Mouse (Mus musculus): Measurements from ENCODE around the gene Bscl2. TPM values are rescaled to one million over a fixed set of nuclear protein-coding genes. Genes with fewer than 3 reads are reported as not detected.

Gene Bscl2
- polyA plus RNA-seq, 1 experiment from 2014 or later, result 66.0 TPM

DNA sequence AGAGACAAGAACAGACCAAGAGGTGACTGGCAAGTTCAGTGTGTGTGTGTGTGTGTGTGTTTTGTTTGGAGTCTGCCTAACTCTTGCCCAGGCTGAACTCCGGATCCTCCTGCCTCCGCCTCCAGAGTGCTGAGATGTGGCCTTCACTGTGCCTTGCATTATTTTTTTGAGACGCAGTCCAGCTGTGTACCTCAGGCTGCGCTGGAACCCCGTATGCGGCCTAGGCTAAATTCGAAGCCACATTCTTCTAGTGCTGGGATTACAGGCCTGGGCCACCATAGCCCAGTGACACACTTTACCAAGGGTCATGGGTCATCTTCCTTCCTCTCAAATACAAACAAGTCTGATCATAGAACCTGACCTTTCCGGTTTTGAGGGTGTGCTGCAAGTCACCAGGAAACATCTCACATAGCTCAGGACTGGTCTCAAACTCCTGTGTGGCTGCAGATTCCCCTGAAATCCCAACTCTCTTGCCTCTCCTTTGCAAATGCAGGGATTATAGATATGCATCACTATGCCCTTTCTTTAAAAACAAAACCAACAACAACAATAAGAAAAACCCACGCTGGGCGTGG is 35.1 kb downstream of the Bscl2 start:
- no peaks in the 10 kb centered on the region for H3K27me3 ChIP-seq (replicated peaks; ENCODE audit: control insufficient read depth, insufficient read depth, low read length)
- H3K36me3 ChIP-seq (ENCODE audit: control insufficient read depth, insufficient read depth, low read length), result peaks cover 38% of the 10 kb centered on the region
- H3K4me2 ChIP-seq (ENCODE audit: low read length), result peak overlapping the region; percentile 95
- DNase-seq (ENCODE audit: low spot score) (no peak), ATAC-seq (no peak)
- peaks cover 7% of the 10 kb centered on the region for H3K4me1 ChIP-seq (ENCODE audit: control insufficient read depth, insufficient read depth, low read length)
- H3K9ac ChIP-seq (ENCODE audit: low read length), result peak overlapping the region; percentile 95
- H3K9me3 ChIP-seq (replicated peaks; ENCODE audit: control insufficient read depth, low read length), result no peaks in the 10 kb centered on the region
- WGBS, result 82% methylated on average over 10 of the region's 10 CpGs
- H3K27ac ChIP-seq (ENCODE audit: low read depth, low read length), result no peak overlapping the region
- peak overlapping the region; percentile 96 for H3K4me3 ChIP-seq (ENCODE audit: low read depth, low read length)

GRCm38 (mm10) chr19:8875031-8875430 is 37.8 kb downstream of the Bscl2 start:
- WGBS, result 94% methylated on average over 7 of the region's 7 CpGs
- DNase-seq (ENCODE audit: low spot score) (no peak), ATAC-seq (no peak)
- Histone ChIP-seq H3K4me1 (ENCODE audit: control insufficient read depth, insufficient read depth, low read length) (peaks cover 7% of the 10 kb centered on the region), H3K9ac (ENCODE audit: low read length) (no peak overlapping the region), H3K27me3 (replicated peaks; ENCODE audit: control insufficient read depth, insufficient read depth, low read length) (no peaks in the 10 kb centered on the region), H3K36me3 (ENCODE audit: control insufficient read depth, insufficient read depth, low read length) (peaks cover 48% of the 10 kb centered on the region), H3K4me2 (ENCODE audit: low read length) (no peak overlapping the region), H3K27ac (ENCODE audit: low read depth, low read length) (no peak overlapping the region), H3K4me3 (ENCODE audit: low read depth, low read length) (no peak overlapping the region), H3K9me3 (replicated peaks; ENCODE audit: control insufficient read depth, low read length) (no peaks in the 10 kb centered on the region)

DNA sequence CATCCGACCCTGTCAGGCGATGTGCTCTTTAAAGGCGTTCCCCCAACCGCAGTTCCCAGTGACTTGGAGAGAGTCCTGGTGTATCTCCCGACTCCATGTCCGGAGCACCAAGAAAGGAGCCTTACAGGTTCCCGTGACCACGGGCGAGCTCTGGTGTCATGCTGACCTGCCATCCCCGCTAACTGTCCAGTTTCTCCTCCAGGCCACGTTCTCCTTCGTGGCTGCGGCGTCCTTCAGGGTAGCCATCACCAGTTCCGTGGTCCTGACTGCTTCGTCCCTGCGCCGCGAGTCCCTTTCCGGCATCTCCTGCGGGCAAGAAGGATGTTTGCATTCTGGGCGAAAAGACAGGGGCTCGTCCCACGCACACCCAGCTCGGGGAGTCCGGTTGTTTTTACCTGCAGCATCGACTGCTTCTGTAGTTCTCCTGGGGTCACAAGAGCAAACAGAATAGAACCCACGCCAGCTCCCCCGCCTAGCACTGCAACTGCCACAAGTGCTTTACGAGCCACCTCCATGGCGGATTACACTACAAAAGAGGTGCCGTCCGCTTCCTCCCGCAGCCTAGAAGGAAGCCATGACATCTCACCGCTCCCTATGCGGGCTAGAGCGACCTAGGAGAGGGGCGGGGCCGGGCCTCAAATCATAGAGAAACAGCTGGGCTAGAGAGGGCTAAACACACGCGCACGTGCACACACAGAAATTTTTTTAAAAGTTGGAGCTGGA is 43.2 kb downstream of the Bscl2 start, which contains the start of gene Uqcc3:
Gene Uqcc3, minus strand, starts transcription at position 613 of the 723 bp plus-strand sequence.
- peak within 1 kb of the TSS; percentile 67 for H3K4me3 ChIP-seq (ENCODE audit: low read depth, low read length)
- ATAC-seq, result peak; percentile 98
- H3K4me2 ChIP-seq (ENCODE audit: low read length), result peak within 1 kb of the TSS; percentile 94
- H3K9me3 ChIP-seq (replicated peaks; ENCODE audit: control insufficient read depth, low read length), result no peaks in the 10 kb centered on the region
- peak; percentile 92 for DNase-seq (ENCODE audit: low spot score)
- under 1% methylated on average over 42 of the region's 42 CpGs for WGBS
- no peaks in the 10 kb centered on the region for H3K27me3 ChIP-seq (replicated peaks; ENCODE audit: control insufficient read depth, insufficient read depth, low read length)
- H3K4me1 ChIP-seq (ENCODE audit: control insufficient read depth, insufficient read depth, low read length), result 0 out of 2 replicates have a peak, but pooled peaks cover 3% of the 10 kb centered on the region
- H3K27ac ChIP-seq (ENCODE audit: low read depth, low read length), result peak within 1 kb of the TSS; percentile 61
- peak within 1 kb of the TSS; percentile 83 for H3K9ac ChIP-seq (ENCODE audit: low read length)
- H3K36me3 ChIP-seq (ENCODE audit: control insufficient read depth, insufficient read depth, low read length), result peaks cover 25% of the 10 kb centered on the region

- ATAC-seq (no peak), DNase-seq (ENCODE audit: low spot score) (no peak)
- H3K36me3 ChIP-seq (ENCODE audit: control insufficient read depth, insufficient read depth, low read length), result peaks cover 22% of the 10 kb centered on the region
- H3K9me3 ChIP-seq (replicated peaks; ENCODE audit: control insufficient read depth, low read length), result no peaks in the 10 kb centered on the region
- H3K27me3 ChIP-seq (replicated peaks; ENCODE audit: control insufficient read depth, insufficient read depth, low read length), result no peaks in the 10 kb centered on the region
- H3K4me2 ChIP-seq (ENCODE audit: low read length), result peak overlapping the region; percentile 94
- H3K4me3 ChIP-seq (ENCODE audit: low read depth, low read length), result peak overlapping the region; percentile 67
- WGBS, result 20% methylated on average over 3 of the region's 3 CpGs
- H3K9ac ChIP-seq (ENCODE audit: low read length), result peak overlapping the region; percentile 83
- H3K27ac ChIP-seq (ENCODE audit: low read depth, low read length), result no peak overlapping the region
- H3K4me1 ChIP-seq (ENCODE audit: control insufficient read depth, insufficient read depth, low read length), result 0 out of 2 replicates have a peak, but pooled peaks cover 3% of the 10 kb centered on the region
These were observed 43.7 kb downstream of the Bscl2 start for GRCm38 (mm10) chr19:8881034-8881392.

- no peak within 1 kb of the TSS for H3K9ac ChIP-seq (ENCODE audit: low read length)
- H3K4me2 ChIP-seq (ENCODE audit: low read length), result no peak within 1 kb of the TSS
- peaks cover 7% of the 10 kb centered on the region; the same call in 1 of the 2 replicates for H3K4me1 ChIP-seq (ENCODE audit: control insufficient read depth, insufficient read depth, low read length)
- H3K27ac ChIP-seq (ENCODE audit: low read depth, low read length), result no peak within 1 kb of the TSS
- H3K36me3 ChIP-seq (ENCODE audit: control insufficient read depth, insufficient read depth, low read length), result no peaks in the 10 kb centered on the region
- ATAC-seq (no peak), DNase-seq (ENCODE audit: low spot score) (no peak)
- H3K9me3 ChIP-seq (replicated peaks; ENCODE audit: control insufficient read depth, low read length), result no peaks in the 10 kb centered on the region
- WGBS, result 73% methylated on average over 3 of the region's 3 CpGs
- no peaks in the 10 kb centered on the region for H3K27me3 ChIP-seq (replicated peaks; ENCODE audit: control insufficient read depth, insufficient read depth, low read length)
- H3K4me3 ChIP-seq (ENCODE audit: low read depth, low read length), result no peak within 1 kb of the TSS
These were observed 46.3 kb downstream of the Bscl2 start, which contains the start of the genes Lbhd1 and Gm49403 for GRCm38 (mm10) chr19:8883616-8884015. Lbhd1 (plus strand) TSS chr19:8883732. Gm49403 (plus strand) TSS chr19:8883930.

GRCm38 (mm10) chr19:8886916-8887584 is 49.8 kb downstream of the Bscl2 start:
- Histone ChIP-seq H3K4me3 (ENCODE audit: low read depth, low read length) (no peak overlapping the region), H3K27me3 (replicated peaks; ENCODE audit: control insufficient read depth, insufficient read depth, low read length) (no peaks in the 10 kb centered on the region), H3K36me3 (ENCODE audit: control insufficient read depth, insufficient read depth, low read length) (peaks cover 7% of the 10 kb centered on the region; the same call in 1 of the 2 replicates), H3K27ac (ENCODE audit: low read depth, low read length) (no peak overlapping the region), H3K9me3 (replicated peaks; ENCODE audit: control insufficient read depth, low read length) (no peaks in the 10 kb centered on the region), H3K9ac (ENCODE audit: low read length) (peak overlapping the region; percentile 77), H3K4me1 (ENCODE audit: control insufficient read depth, insufficient read depth, low read length) (peaks cover 9% of the 10 kb centered on the region; the same call in 1 of the 2 replicates), H3K4me2 (ENCODE audit: low read length) (peak overlapping the region; percentile 76; the same call in 1 of the 2 replicates)
- ATAC-seq (no peak), DNase-seq (ENCODE audit: low spot score) (no peak)
- WGBS, result 58% methylated on average over 1 of the region's 1 CpGs

DNA sequence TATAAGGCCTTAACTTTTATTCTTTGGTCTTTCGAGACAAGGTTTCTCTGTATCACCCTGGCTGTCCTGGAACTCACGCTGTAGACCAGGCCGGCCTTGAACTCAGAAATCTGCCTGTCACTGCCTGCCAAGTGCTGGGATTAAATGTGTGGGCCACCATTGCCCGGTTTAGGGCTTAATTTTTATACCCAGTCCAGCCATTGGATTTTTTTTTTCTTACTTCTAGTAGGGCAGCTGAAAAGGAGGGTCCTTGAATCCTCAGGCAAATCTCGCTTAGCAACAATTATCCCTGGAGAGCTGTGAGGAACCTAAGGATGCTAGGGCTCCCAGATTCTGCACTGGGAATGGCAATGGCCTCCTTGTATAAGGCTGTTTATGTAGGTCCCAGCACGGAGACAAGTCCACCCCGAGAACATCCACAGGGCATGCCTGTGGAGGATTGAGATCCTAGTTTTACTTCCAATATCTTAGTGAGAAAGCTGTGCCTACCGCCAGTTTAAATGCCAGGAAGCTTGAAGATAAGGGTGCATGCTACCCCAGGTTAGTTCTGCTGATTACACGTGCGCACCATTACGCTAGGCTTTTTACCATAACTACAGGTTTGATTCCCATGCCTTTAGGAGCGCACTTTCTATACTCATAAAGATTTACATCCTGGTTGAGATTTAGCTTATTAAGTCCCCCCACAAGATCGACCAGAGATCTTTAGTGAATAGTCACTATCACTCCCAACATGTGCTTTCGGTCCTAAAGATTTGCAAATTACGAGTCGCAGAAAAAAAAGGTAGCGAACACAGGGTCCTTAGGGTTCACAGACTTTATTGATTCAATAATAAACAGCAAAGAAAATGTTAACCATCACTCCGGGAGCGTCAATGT is 50.6 kb downstream of the Bscl2 start:
- Histone ChIP-seq H3K27me3 (replicated peaks; ENCODE audit: control insufficient read depth, insufficient read depth, low read length) (no peaks in the 10 kb centered on the region), H3K4me1 (ENCODE audit: control insufficient read depth, insufficient read depth, low read length) (peaks cover 9% of the 10 kb centered on the region; the same call in 1 of the 2 replicates), H3K27ac (ENCODE audit: low read depth, low read length) (peak overlapping the region; percentile 67), H3K9me3 (replicated peaks; ENCODE audit: control insufficient read depth, low read length) (no peaks in the 10 kb centered on the region), H3K9ac (ENCODE audit: low read length) (peak overlapping the region; percentile 77), H3K4me3 (ENCODE audit: low read depth, low read length) (peak overlapping the region; percentile 67), H3K4me2 (ENCODE audit: low read length) (peak overlapping the region; percentile 76), H3K36me3 (ENCODE audit: control insufficient read depth, insufficient read depth, low read length) (peaks cover 7% of the 10 kb centered on the region; the same call in 1 of the 2 replicates)
- ATAC-seq (no peak), DNase-seq (ENCODE audit: low spot score) (peak; percentile 13)
- 17% methylated on average over 19 of the region's 19 CpGs for WGBS

All from forebrain, embryonic 14.5 days (tissue).